8 mouse cellular contexts compared by ENCODE assay signal in the genomic region with DNA sequence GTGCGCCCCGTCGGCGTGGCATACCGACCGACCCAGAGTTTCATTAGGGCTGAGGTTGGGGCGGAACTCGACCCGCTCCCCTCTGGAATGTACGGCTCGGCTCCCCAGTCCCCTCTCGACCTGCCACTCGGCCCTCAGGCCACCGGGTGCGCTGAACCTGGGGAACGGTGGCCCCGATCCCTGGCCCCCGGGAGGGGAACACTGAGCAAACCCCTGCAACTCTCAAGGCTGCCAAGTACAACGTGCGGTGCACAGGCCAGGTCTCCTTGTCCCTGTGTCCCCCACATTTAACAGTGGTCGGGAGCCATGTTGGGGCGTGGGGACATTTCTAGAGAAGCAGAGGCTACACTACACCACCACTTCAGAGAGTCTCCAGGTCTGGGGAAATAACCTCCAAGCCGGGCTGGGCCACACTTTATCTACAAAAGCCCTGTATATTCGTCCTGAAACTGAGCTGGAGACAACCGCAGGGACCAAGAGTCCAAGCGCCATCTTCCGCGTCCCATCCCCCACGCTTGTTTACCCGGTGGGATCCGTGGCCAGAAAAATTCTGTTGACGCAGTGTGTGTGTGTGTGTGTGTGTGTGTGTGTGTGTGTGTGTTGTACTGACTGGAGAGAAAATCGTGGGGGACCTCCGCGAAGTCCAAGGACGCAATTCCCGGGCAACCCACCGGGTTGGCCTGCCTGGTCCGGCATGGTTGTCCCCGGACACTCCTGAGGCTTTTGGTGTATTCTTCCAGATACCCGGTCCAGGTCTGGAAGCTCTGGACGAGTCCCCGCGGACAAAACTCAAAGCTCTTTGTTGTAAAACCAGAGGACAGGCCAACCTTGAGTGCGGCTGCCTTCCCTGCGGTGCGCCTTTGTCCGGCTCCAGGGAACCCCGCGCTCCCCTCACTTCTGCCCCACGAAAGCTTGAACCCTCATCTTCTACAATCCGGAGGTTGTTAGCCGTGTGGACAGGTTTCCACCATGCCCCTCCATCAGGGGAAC. TPM values are rescaled to one million over a fixed set of nuclear protein-coding genes. Genes with fewer than 3 reads are reported as not detected.
DNase-seq lines count a peak whose midpoint lies in the region; ATAC-seq lines count a peak whose summit lies in the region.

No protein-coding gene starts in this region.

- peak overlapping the region; percentile 100 for H3K27ac ChIP-seq in embryonic facial prominence, embryonic 13.5 days
- H3K27ac ChIP-seq in heart, embryonic 12.5 days (ENCODE audit: poor library complexity, severe bottlenecking): peak overlapping the region; percentile 100
- peak overlapping the region; percentile 100 for H3K27ac ChIP-seq in kidney, embryonic 16.5 days (ENCODE audit: low read length)
- peak overlapping the region; percentile 85 for H3K27ac ChIP-seq in liver, embryonic 12.5 days
- peak overlapping the region; percentile 100 for H3K27ac ChIP-seq in neural tube, embryonic 12.5 days

- no peaks in the 10 kb centered on the region for H3K27me3 ChIP-seq in embryonic facial prominence, embryonic 13.5 days
- no peaks in the 10 kb centered on the region for H3K27me3 ChIP-seq in heart, embryonic 12.5 days (replicated peaks)
- H3K27me3 ChIP-seq in kidney, embryonic 16.5 days (ENCODE audit: insufficient read depth, low read length): no peaks in the 10 kb centered on the region
- peaks cover 100% of the 10 kb centered on the region for H3K27me3 ChIP-seq in liver, embryonic 12.5 days (replicated peaks)
- H3K27me3 ChIP-seq in neural tube, embryonic 12.5 days (replicated peaks): no peaks in the 10 kb centered on the region

- WGBS in embryonic facial prominence, embryonic 13.5 days: under 1% methylated on average over 53 of the region's 53 CpGs
- WGBS in heart, embryonic 12.5 days: under 1% methylated on average over 53 of the region's 53 CpGs
- under 1% methylated on average over 53 of the region's 53 CpGs for WGBS in kidney, embryonic 16.5 days
- WGBS in liver, embryonic 12.5 days (ENCODE audit: insufficient replicate concordance): 2% methylated on average over 53 of the region's 53 CpGs
- WGBS in neural tube, embryonic 12.5 days: under 1% methylated on average over 53 of the region's 53 CpGs

- H3K9ac ChIP-seq in embryonic facial prominence, embryonic 13.5 days: peak overlapping the region; percentile 100
- H3K9ac ChIP-seq in heart, embryonic 12.5 days: peak overlapping the region; percentile 100
- H3K9ac ChIP-seq in kidney, embryonic 16.5 days (replicated peaks; ENCODE audit: low read length): peak overlapping the region; percentile 98
- peak overlapping the region; percentile 68 for H3K9ac ChIP-seq in liver, embryonic 12.5 days
- peak overlapping the region; percentile 99 for H3K9ac ChIP-seq in neural tube, embryonic 12.5 days

- no peaks in the 10 kb centered on the region for H3K9me3 ChIP-seq in embryonic facial prominence, embryonic 13.5 days
- no peaks in the 10 kb centered on the region for H3K9me3 ChIP-seq in heart, embryonic 12.5 days (replicated peaks)
- H3K9me3 ChIP-seq in kidney, embryonic 16.5 days (ENCODE audit: low read length): no peaks in the 10 kb centered on the region
- no peaks in the 10 kb centered on the region for H3K9me3 ChIP-seq in liver, embryonic 12.5 days (replicated peaks)
- no peaks in the 10 kb centered on the region for H3K9me3 ChIP-seq in neural tube, embryonic 12.5 days

- peak overlapping the region; percentile 98 for H3K4me3 ChIP-seq in embryonic facial prominence, embryonic 13.5 days
- peak overlapping the region; percentile 87 for H3K4me3 ChIP-seq in heart, embryonic 12.5 days
- H3K4me3 ChIP-seq in kidney, embryonic 16.5 days (ENCODE audit: low read length): peak overlapping the region; percentile 74
- peak overlapping the region; percentile 63 for H3K4me3 ChIP-seq in liver, embryonic 12.5 days
- peak overlapping the region; percentile 73 for H3K4me3 ChIP-seq in neural tube, embryonic 12.5 days

- no peak for ATAC-seq in embryonic facial prominence, embryonic 13.5 days (ENCODE audit: insufficient number of reproducible peaks, insufficient read depth, low FRiP score, low TSS enrichment, low read depth)
- no peak for ATAC-seq in heart, embryonic 12.5 days (ENCODE audit: insufficient number of reproducible peaks, low FRiP score)
- no peak for ATAC-seq in kidney, embryonic 16.5 days (ENCODE audit: low FRiP score, low TSS enrichment)
- no peak for ATAC-seq in liver, embryonic 12.5 days
- ATAC-seq in neural tube, embryonic 12.5 days (ENCODE audit: low FRiP score, low read depth): no peak

- peak; percentile 10 for DNase-seq in thymus, postnatal 25 days
- DNase-seq in thymus, postnatal 14 days: no peak
- DNase-seq in urinary bladder, postnatal 14 days (ENCODE audit: low spot score): peak; percentile 77

- H3K36me3 ChIP-seq in embryonic facial prominence, embryonic 13.5 days: no peaks in the 10 kb centered on the region
- no peaks in the 10 kb centered on the region for H3K36me3 ChIP-seq in heart, embryonic 12.5 days
- H3K36me3 ChIP-seq in kidney, embryonic 16.5 days (ENCODE audit: insufficient read depth, low read length): no peaks in the 10 kb centered on the region
- no peaks in the 10 kb centered on the region for H3K36me3 ChIP-seq in liver, embryonic 12.5 days
- no peaks in the 10 kb centered on the region for H3K36me3 ChIP-seq in neural tube, embryonic 12.5 days

- H3K4me2 ChIP-seq in embryonic facial prominence, embryonic 13.5 days: peak overlapping the region; percentile 97
- peak overlapping the region; percentile 79 for H3K4me2 ChIP-seq in heart, embryonic 12.5 days
- peak overlapping the region; percentile 87 for H3K4me2 ChIP-seq in kidney, embryonic 16.5 days (replicated peaks; ENCODE audit: low read depth, low read length)
- peak overlapping the region; percentile 79 for H3K4me2 ChIP-seq in liver, embryonic 12.5 days
- H3K4me2 ChIP-seq in neural tube, embryonic 12.5 days (replicated peaks): peak overlapping the region; percentile 81

- peaks cover 29% of the 10 kb centered on the region for H3K4me1 ChIP-seq in embryonic facial prominence, embryonic 13.5 days
- peaks cover 24% of the 10 kb centered on the region for H3K4me1 ChIP-seq in heart, embryonic 12.5 days (replicated peaks)
- H3K4me1 ChIP-seq in kidney, embryonic 16.5 days (ENCODE audit: insufficient read depth, low read length): peaks cover 31% of the 10 kb centered on the region
- H3K4me1 ChIP-seq in liver, embryonic 12.5 days: peaks cover 53% of the 10 kb centered on the region
- peaks cover 32% of the 10 kb centered on the region for H3K4me1 ChIP-seq in neural tube, embryonic 12.5 days

RNA-seq across cellular contexts. Expression of a gene that starts 3.1 kb away (rescaled TPM):
- 44.0 and 55.7 TPM in 2 replicates for polyA plus RNA-seq in embryonic facial prominence, embryonic 13.5 days (2015; fragmentation: Nextera tagmentation; extraction: Ambion mirVana)
- 31.7 and 34.7 TPM in 2 replicates for polyA plus RNA-seq in heart, embryonic 12.5 days (2016; fragmentation: Nextera tagmentation; extraction: Ambion mirVana)
- 18.2 and 20.6 TPM in 2 replicates for polyA plus RNA-seq in kidney, embryonic 16.5 days (2015; fragmentation: Nextera tagmentation; extraction: Ambion mirVana)
- polyA plus RNA-seq in liver, embryonic 12.5 days (2016; fragmentation: Nextera tagmentation; extraction: Ambion mirVana): 8.8 and 8.9 TPM in 2 replicates
- 51.5 and 57.5 TPM in 2 replicates for polyA plus RNA-seq in neural tube, embryonic 12.5 days (2016; fragmentation: Nextera tagmentation; extraction: Ambion mirVana)
